Mouse (Mus musculus): ENCODE results near the gene Slc5a8. TPM values are rescaled to one million over a fixed set of nuclear protein-coding genes. Genes with fewer than 3 reads are reported as not detected.

The Slc5a8 gene
- total RNA-seq, 2 experiments from 2014 or later, result 0.36 TPM; not detected in 1

Other genes starting within 250 kb of the Slc5a8 start
- gene Spic, start 201.0 kb upstream of the Slc5a8 start, total RNA-seq (2021), result under 1 TPM in 1 of 2 experiments, not detected in 1; 0.90 TPM
- gene Arl1, start 155.1 kb upstream of the Slc5a8 start, total RNA-seq (2021), result 10 to 100 TPM; 91.1 to 95.7 TPM
- 10 to 100 TPM; 15.9 to 16.7 TPM for gene Utp20, start 59.2 kb upstream of the Slc5a8 start, total RNA-seq (2021)